Mouse (Mus musculus): ENCODE measurements around the gene Akap9. TPM values are rescaled to one million over a fixed set of nuclear protein-coding genes. Genes with fewer than 3 reads are reported as not detected.
"Not testable (repeated sequence)": the region's sequence is repeated elsewhere in the genome, so short reads cannot be mapped to it uniquely, and the experiment has no call there.

The Akap9 gene
- total RNA-seq, 2 experiments from 2014 or later: 74.1 to 102 TPM

- intact Hi-C loops (cut with DNase I): loop anchor here (10.0 kb wide), 1 partner anchor 136 kb away; no protein-coding TSS in a partner anchor
- DNase-seq (ENCODE audit: low spot score in 2 of 2): no peak
Observed at GRCm38 (mm10) chr5:3961286-3961685, 33.4 kb downstream of the Akap9 start.

DNA sequence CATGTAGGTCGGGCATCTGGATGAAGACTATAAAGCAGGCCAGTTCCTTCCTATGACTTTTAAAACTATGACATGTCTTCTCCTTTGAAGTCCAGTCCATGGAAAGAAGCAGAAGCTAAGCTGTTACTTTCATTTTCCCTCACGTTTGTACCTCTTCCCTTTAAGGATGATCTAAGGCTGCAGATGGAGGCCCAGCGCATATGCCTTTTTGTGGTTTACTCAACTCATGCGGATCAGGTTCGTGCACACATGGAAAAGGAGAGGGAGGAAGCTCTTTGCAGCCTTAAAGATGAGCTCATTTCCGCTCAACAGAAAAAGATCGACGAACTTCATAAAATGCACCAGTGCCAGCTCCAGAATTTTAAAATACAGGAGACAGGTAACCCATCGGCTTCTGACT lies 40.6 kb downstream of the Akap9 start:
- no peak for DNase-seq (ENCODE audit: low spot score in 2 of 2)
- intact Hi-C loops (cut with DNase I): loop anchor here (10.0 kb wide), 1 partner anchor 144 kb away; no protein-coding TSS in a partner anchor

GRCm38 (mm10) chr5:3969114-3969513 lies 41.3 kb downstream of the Akap9 start:
- DNase-seq (ENCODE audit: low spot score in 2 of 2): no peak
- intact Hi-C loops (cut with DNase I): loop anchor here (10.0 kb wide), 1 partner anchor 144 kb away; no protein-coding TSS in a partner anchor

GRCm38 (mm10) chr5:3970936-3971335 lies 43.1 kb downstream of the Akap9 start:
- DNase-seq (ENCODE audit: low spot score in 2 of 2): no peak
- intact Hi-C loops (cut with DNase I): no loop called here

- no peak for DNase-seq (ENCODE audit: low spot score in 2 of 2)
- intact Hi-C loops (cut with DNase I): no loop called here
Observed at GRCm38 (mm10) chr5:3973764-3974163, 45.9 kb downstream of the Akap9 start.

DNA sequence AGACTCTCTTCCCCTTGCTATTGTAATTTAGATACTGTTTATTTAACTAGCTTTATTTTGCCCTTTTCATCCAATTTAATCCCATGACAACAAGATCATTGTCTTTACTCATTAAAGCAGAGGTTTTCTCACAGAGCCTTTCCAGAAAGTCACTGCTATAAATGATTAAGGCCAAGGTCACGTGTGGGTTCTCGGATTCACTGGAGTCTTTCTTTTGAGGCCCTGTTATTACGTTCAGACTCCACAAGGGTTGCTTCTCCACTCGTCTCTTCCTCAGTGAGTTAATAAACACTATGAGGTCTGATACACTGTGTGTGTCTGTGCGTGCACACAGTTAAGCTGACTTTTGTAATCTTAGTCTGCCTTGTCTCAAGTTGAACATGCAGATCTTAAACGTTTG lies 47.0 kb downstream of the Akap9 start:
- intact Hi-C loops (cut with DNase I): no loop called here

DNA sequence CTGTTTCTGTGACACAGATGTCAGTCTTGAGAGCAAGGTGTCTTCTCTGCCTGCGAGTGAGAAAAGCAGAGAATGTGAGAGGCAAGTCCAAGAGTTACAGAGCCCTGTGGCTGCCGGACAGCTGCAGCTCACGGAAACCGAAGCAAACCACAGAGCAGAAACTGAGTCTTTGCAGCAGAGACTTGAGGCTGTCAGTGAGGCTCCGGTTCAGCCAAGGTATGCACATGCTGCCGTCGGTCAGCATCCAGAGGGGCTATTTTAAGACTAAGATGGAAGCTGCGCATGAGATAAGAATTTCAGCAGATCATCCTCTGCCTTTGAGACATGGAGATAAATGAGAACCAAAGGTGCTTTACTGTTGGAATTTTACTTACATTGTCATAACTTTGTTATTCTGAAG lies 48.3 kb downstream of the Akap9 start:
- intact Hi-C loops (cut with DNase I): no loop called here
- DNase-seq (ENCODE audit: low spot score in 2 of 2): no peak

More for the DNA sequence above, 47.0 kb downstream of the Akap9 start:
- DNase-seq (ENCODE audit: low spot score in 2 of 2): no peak

GRCm38 (mm10) chr5:3977904-3978303 lies 50.0 kb downstream of the Akap9 start:
- DNase-seq (ENCODE audit: low spot score in 2 of 2): no peak
- intact Hi-C loops (cut with DNase I): no loop called here

DNA sequence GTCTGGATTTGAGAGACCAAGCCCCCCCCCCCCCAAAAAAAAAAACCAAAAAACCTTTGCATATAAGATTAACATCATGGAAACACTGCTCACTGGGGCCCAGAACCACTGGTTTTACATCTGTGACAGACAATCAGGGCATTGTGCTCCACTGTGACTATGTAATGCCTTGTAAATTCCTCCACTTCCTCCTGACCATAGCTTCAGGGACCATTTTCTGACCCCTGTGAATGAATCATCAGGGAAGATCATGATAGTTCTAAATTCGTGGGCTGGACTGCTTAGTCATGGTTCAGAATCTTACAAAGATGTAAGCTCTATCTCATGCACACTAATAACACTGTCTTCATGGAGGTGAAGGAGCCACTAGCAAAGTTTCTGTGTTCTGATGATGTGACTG lies 61.8 kb downstream of the Akap9 start:
- no peak for DNase-seq (ENCODE audit: low spot score in 2 of 2)
- intact Hi-C loops (cut with DNase I): no loop called here

GRCm38 (mm10) chr5:3990499-3990898 lies 62.6 kb downstream of the Akap9 start:
- intact Hi-C loops (cut with DNase I): no loop called here
- no peak for DNase-seq (ENCODE audit: low spot score in 2 of 2)

- DNase-seq (ENCODE audit: low spot score in 2 of 2): no peak
- intact Hi-C loops (cut with DNase I): no loop called here
Observed at GRCm38 (mm10) chr5:4004531-4005469, 76.9 kb downstream of the Akap9 start.

DNA sequence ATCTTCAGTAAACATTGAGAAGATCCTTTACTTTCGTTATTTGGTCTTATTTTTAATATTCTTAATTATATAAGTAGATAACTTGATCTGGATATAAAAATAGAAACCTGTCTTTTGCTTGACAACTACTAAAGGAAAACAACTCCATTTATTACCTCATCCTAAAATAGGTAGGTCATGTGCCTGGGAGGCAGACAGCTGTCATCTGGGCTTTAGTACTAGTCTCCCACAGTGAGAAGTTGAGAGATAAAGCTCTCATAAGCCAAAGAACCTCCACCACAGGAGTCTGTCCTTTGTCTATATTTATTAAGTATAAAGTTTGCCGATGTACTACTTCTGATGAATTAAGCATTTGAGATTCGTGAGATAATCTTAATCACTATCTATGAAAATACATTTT lies 78.8 kb downstream of the Akap9 start:
- no peak for DNase-seq (ENCODE audit: low spot score in 2 of 2)
- intact Hi-C loops (cut with DNase I): no loop called here

DNA sequence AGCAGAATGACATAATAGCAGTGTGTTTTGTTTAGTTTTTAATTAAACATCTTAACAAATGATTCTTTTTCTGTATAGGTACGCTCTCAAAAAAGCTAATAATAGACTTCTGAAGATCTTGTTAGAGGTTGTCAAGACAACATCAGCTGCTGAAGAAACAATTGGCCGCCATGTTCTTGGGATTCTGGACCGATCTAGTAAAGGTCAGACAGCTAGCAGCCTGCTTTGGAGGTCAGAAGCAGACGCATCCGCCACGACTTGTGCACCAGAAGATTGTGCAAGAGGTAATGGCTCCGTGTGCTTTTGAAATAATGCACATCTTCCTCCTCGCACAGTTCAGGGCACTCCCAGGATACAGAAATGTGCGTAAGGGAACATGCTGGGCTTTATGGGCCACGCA lies 80.4 kb downstream of the Akap9 start:
- DNase-seq (ENCODE audit: low spot score in 2 of 2): no peak
- intact Hi-C loops (cut with DNase I): no loop called here

GRCm38 (mm10) chr5:4009540-4009939 lies 81.7 kb downstream of the Akap9 start:
- no peak for DNase-seq (ENCODE audit: low spot score in 2 of 2)
- intact Hi-C loops (cut with DNase I): no loop called here

GRCm38 (mm10) chr5:4017646-4018045 lies 89.8 kb downstream of the Akap9 start:
- DNase-seq (ENCODE audit: low spot score in 2 of 2); intact Hi-C loops (cut with DNase I): not testable (repeated sequence)

DNA sequence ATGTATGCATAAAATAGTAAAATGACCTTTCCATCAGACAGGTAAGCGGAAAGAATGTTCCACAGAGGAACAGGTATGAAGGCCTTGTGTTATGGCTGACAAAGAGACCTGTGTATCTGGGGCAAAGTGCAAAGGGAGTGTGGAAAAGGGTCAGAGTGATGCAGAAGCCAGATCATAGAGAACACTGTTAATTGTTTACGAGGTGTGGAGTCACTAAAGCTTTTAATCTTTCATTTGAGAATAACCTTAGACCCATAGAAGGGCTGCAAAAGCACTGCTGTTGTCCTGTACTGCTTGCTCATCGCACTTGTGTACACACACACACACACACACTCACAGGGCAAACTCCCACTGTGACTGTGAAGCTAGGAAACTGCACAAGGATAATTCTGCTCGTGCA lies 91.5 kb downstream of the Akap9 start:
- intact Hi-C loops (cut with DNase I): no loop called here
- DNase-seq (ENCODE audit: low spot score in 2 of 2): no peak

DNA sequence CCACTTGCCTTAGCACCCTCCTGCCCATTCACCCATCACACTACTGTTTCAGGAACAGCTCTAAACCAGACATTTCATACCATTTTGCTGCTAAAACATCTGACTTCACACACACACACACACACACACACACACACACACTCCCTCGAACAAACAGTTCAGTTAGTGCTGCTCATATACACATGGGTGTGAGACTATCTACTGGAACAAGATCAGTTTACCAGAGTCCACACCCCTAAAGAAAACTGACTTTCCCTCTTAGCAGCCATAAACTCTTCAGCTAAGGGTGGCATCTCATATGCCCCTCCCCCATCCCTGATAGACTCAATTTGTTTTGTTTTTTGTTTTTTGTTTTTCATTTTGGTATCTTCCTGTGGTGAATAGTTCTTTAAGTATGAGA lies 92.2 kb downstream of the Akap9 start:
- no peak for DNase-seq (ENCODE audit: low spot score in 2 of 2)
- intact Hi-C loops (cut with DNase I): no loop called here

DNA sequence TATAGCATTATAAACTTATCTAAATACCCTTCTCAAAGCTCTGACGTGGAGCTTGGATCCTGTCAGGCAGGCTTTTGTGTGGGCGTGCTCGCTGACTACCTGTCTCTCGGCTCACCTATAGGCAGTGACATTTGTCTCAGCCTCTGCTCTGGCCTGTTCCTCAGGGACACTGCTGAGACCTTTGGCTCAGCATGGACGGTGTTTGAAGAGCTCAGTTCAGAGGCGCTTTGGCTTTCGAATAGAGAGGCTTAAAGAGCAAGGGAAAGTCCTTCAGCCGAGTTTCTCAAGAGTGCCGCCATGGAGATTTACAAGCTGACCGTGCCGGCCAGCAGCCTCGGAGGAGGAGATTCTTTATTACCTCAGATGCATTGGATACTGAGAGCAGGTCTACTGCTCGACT lies 95.3 kb downstream of the Akap9 start:
- intact Hi-C loops (cut with DNase I): no loop called here
- DNase-seq (ENCODE audit: low spot score in 2 of 2): no peak

GRCm38 (mm10) chr5:4023742-4024681 lies 96.2 kb downstream of the Akap9 start:
- DNase-seq (ENCODE audit: low spot score in 2 of 2): no peak
- intact Hi-C loops (cut with DNase I): no loop called here

DNA sequence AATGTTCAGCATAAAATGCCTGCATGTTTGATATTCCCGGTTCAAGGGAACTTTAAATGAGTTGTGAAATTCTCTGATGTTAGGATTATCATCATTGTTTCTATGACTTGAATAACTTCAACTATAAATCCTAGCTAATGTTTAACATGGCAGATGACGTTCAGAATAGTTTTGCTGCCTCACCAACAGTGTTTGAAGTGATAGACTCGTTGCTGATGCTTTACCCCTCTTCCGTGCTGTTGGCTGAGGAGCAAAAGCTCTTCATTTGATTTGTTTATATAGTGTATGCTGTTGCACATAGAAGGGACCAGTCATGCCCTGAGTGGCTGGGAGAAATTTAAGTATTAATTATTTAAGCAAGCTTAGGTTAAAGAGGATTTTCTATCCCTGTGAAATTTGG lies 96.9 kb downstream of the Akap9 start:
- intact Hi-C loops (cut with DNase I): no loop called here
- DNase-seq (ENCODE audit: low spot score in 2 of 2): no peak

All from left cerebral cortex, postnatal 25 days (tissue).